Mouse (Mus musculus) lung, adult 18-20 months (tissue): ENCODE data around the gene Cd244a.

Source experiments
- DNase-seq, 2 experiments: peaks; one replicate each; pipeline ENCODE4 v3.0.0; 2022; ENCODE audit warnings: mixed read lengths in 2 of 2

The Cd244a gene

GRCm38 (mm10) chr1:171584584-171584983, 25.6 kb downstream of the Cd244a start:
- DNase-seq = no peak

GRCm38 (mm10) chr1:171604686-171605085, 45.7 kb downstream of the Cd244a start:
- no peak for DNase-seq

GRCm38 (mm10) chr1:171606656-171607055, 47.7 kb downstream of the Cd244a start:
- DNase-seq = no peak

- peak; percentile 13 to 31 for DNase-seq
Measured at GRCm38 (mm10) chr1:171607176-171607575, 48.2 kb downstream of the Cd244a start, which contains the start of gene Ly9. Ly9 (minus strand) TSS chr1:171607410.

- no peak for DNase-seq
Measured at GRCm38 (mm10) chr1:171610026-171610425, 51.0 kb downstream of the Cd244a start.

GRCm38 (mm10) chr1:171610781-171611180, 51.8 kb downstream of the Cd244a start:
- DNase-seq = no peak

- no peak for DNase-seq
Measured at GRCm38 (mm10) chr1:171613962-171614361, 55.0 kb downstream of the Cd244a start.

- peak; percentile 21 to 40 for DNase-seq
Measured at GRCm38 (mm10) chr1:171616881-171617515, 58.0 kb downstream of the Cd244a start.

GRCm38 (mm10) chr1:171619001-171619400, 60.0 kb downstream of the Cd244a start:
- DNase-seq = peak; percentile 53 to 66

GRCm38 (mm10) chr1:171619645-171620044, 60.7 kb downstream of the Cd244a start:
- DNase-seq = no peak

GRCm38 (mm10) chr1:171620091-171620490, 61.1 kb downstream of the Cd244a start:
- DNase-seq = no peak

- no peak for DNase-seq
Measured at GRCm38 (mm10) chr1:171627801-171628200, 68.8 kb downstream of the Cd244a start.

GRCm38 (mm10) chr1:171629168-171629567, 70.2 kb downstream of the Cd244a start:
- DNase-seq = no peak

GRCm38 (mm10) chr1:171630041-171630440, 71.0 kb downstream of the Cd244a start:
- no peak for DNase-seq

GRCm38 (mm10) chr1:171630912-171631311, 71.9 kb downstream of the Cd244a start:
- DNase-seq = no peak

GRCm38 (mm10) chr1:171631447-171631846, 72.5 kb downstream of the Cd244a start:
- DNase-seq = peak in 1 of 2 experiments; percentile 36

- no peak for DNase-seq
Measured at GRCm38 (mm10) chr1:171635696-171636095, 76.7 kb downstream of the Cd244a start.

- no peak for DNase-seq
Measured at GRCm38 (mm10) chr1:171637101-171637500, 78.1 kb downstream of the Cd244a start.

GRCm38 (mm10) chr1:171638686-171639085, 79.7 kb downstream of the Cd244a start:
- DNase-seq = no peak

GRCm38 (mm10) chr1:171640796-171641195, 81.8 kb downstream of the Cd244a start:
- no peak for DNase-seq

GRCm38 (mm10) chr1:171643612-171644011, 84.6 kb downstream of the Cd244a start:
- no peak for DNase-seq

GRCm38 (mm10) chr1:171646429-171646940, 87.5 kb downstream of the Cd244a start:
- no peak for DNase-seq

- no peak for DNase-seq
Measured at GRCm38 (mm10) chr1:171647716-171648115, 88.7 kb downstream of the Cd244a start.

GRCm38 (mm10) chr1:171648840-171649239, 89.8 kb downstream of the Cd244a start:
- no peak for DNase-seq

GRCm38 (mm10) chr1:171652734-171653133, 93.7 kb downstream of the Cd244a start, which contains the start of gene Slamf7:
Slamf7 (minus strand) TSS chr1:171653035.
- DNase-seq = no peak
